Mouse (Mus musculus): Measurements from ENCODE around the gene Prrt1. TPM values are rescaled to one million over a fixed set of nuclear protein-coding genes. Genes with fewer than 3 reads are reported as not detected.

Gene Prrt1
- total RNA-seq, 1 experiment from 2014 or later = 8.7 TPM

GRCm38 (mm10) chr17:34671151-34672066 lies 42.1 kb downstream of the Prrt1 start:
- DNase-seq = no peak

- no peak for DNase-seq
Measured at GRCm38 (mm10) chr17:34672246-34672792, 43.0 kb downstream of the Prrt1 start.

GRCm38 (mm10) chr17:34673139-34673538 lies 43.8 kb downstream of the Prrt1 start:
- DNase-seq = no peak

GRCm38 (mm10) chr17:34674524-34675204 lies 45.3 kb downstream of the Prrt1 start:
- no peak for DNase-seq

- DNase-seq = no peak
Measured at GRCm38 (mm10) chr17:34675205-34676092, 46.1 kb downstream of the Prrt1 start.

- no peak for DNase-seq
Measured at GRCm38 (mm10) chr17:34676093-34676460, 46.7 kb downstream of the Prrt1 start.

GRCm38 (mm10) chr17:34676671-34677070 lies 47.3 kb downstream of the Prrt1 start:
- no peak for DNase-seq

- no peak for DNase-seq
Measured at GRCm38 (mm10) chr17:34680191-34680590, 50.9 kb downstream of the Prrt1 start.

GRCm38 (mm10) chr17:34680621-34681020 lies 51.3 kb downstream of the Prrt1 start:
- no peak for DNase-seq

GRCm38 (mm10) chr17:34681132-34681571 lies 51.8 kb downstream of the Prrt1 start:
- peak; percentile 72 for DNase-seq

- peak; percentile 45 for DNase-seq
Measured at GRCm38 (mm10) chr17:34681881-34682536, 52.7 kb downstream of the Prrt1 start.

Other genes starting within 250 kb of the Prrt1 start
- 1.2 and 2.4 TPM in 2 replicates for gene BC051142, start 230.7 kb upstream of the Prrt1 start, total RNA-seq (2021)
- not detected in 2 replicates for gene Btnl4, start 152.2 kb upstream of the Prrt1 start, total RNA-seq (2021)
- not detected in 2 replicates for gene Btnl6, start 112.2 kb upstream of the Prrt1 start, total RNA-seq (2021)
- 34.1 and 39.3 TPM in 2 replicates for gene Notch4, start 65.3 kb upstream of the Prrt1 start, total RNA-seq (2021)
- 6.3 and 16.3 TPM in 2 replicates for gene Gpsm3, start 39.7 kb upstream of the Prrt1 start, total RNA-seq (2021)
- 37.2 and 42.2 TPM in 2 replicates for gene Pbx2, start 38.3 kb upstream of the Prrt1 start, total RNA-seq (2021)
- gene Ager, start 31.7 kb upstream of the Prrt1 start, total RNA-seq (2021) = 1.7 and 2.4 TPM in 2 replicates
- 72.5 and 76.9 TPM in 2 replicates for gene Rnf5, start 25.8 kb upstream of the Prrt1 start, total RNA-seq (2021)
- gene Agpat1, start 25.3 kb upstream of the Prrt1 start, total RNA-seq (2021) = 101 and 103 TPM in 2 replicates
- gene Egfl8, start 13.6 kb upstream of the Prrt1 start, total RNA-seq (2021) = 4.3 and 4.7 TPM in 2 replicates
- gene Ppt2, start 1.0 kb upstream of the Prrt1 start, total RNA-seq (2021) = 49.7 and 50.0 TPM in 2 replicates
- gene Fkbpl, start 15.2 kb downstream of the Prrt1 start, total RNA-seq (2021) = 11.5 and 12.5 TPM in 2 replicates
- gene Atf6b, start 17.6 kb downstream of the Prrt1 start, total RNA-seq (2021) = 43.5 and 52.1 TPM in 2 replicates
- gene Tnxb, start 41.0 kb downstream of the Prrt1 start, total RNA-seq (2021) = 39.8 and 41.0 TPM in 2 replicates
- 110 and 152 TPM in 2 replicates for gene C4b, start 114.3 kb downstream of the Prrt1 start, total RNA-seq (2021)
- 3,653 and 3,825 TPM in 2 replicates for gene Cyp21a1, start 175.0 kb downstream of the Prrt1 start, total RNA-seq (2021)
- gene Stk19, start 207.4 kb downstream of the Prrt1 start, total RNA-seq (2021) = 38.0 and 38.6 TPM in 2 replicates
- 65.0 and 65.5 TPM in 2 replicates for gene Dxo, start 207.5 kb downstream of the Prrt1 start, total RNA-seq (2021)
- gene Skiv2l, start 220.7 kb downstream of the Prrt1 start, total RNA-seq (2021) = 55.0 and 60.0 TPM in 2 replicates
- 54.4 and 58.4 TPM in 2 replicates for gene Nelfe, start 220.9 kb downstream of the Prrt1 start, total RNA-seq (2021)
- 36.2 and 180 TPM in 2 replicates for gene Cfb, start 233.0 kb downstream of the Prrt1 start, total RNA-seq (2021)
- gene Zbtb12, start 249.9 kb downstream of the Prrt1 start, total RNA-seq (2021) = 13.8 and 15.2 TPM in 2 replicates